Mouse (Mus musculus): ENCODE measurements around the gene Myo10. TPM values are rescaled to one million over a fixed set of nuclear protein-coding genes. Genes with fewer than 3 reads are reported as not detected.

Gene Myo10
- polyA plus RNA-seq, 1 experiment from 2014 or later = 25.8 TPM

- H3K27ac ChIP-seq = no peak overlapping the region
- 77% methylated on average over 4 of the region's 4 CpGs for WGBS
- TF ChIP-seq CTCF (IDR thresholded peaks at IDR 0.05; ENCODE audit: low read depth) = no peak
Measured at GRCm38 (mm10) chr15:25679616-25680015, 57.3 kb downstream of the Myo10 start.

GRCm38 (mm10) chr15:25680269-25680818 lies 58.0 kb downstream of the Myo10 start:
- peaks cover 18% of the 10 kb centered on the region; the same call in 1 of the 2 replicates for H3K4me1 ChIP-seq (replicated peaks; ENCODE audit: insufficient read depth, low read length)
- TF ChIP-seq CTCF (IDR thresholded peaks at IDR 0.05; ENCODE audit: low read depth) = no peak
- no peaks in the 10 kb centered on the region for H3K27me3 ChIP-seq (ENCODE audit: insufficient read depth, low read length)
- no peak overlapping the region for H3K9ac ChIP-seq (ENCODE audit: low read depth, low read length)
- H3K9me3 ChIP-seq (replicated peaks; ENCODE audit: low read length) = no peaks in the 10 kb centered on the region
- H3K4me2 ChIP-seq (ENCODE audit: low read length) = no peak overlapping the region
- H3K36me3 ChIP-seq (ENCODE audit: insufficient read depth, low read length) = no peaks in the 10 kb centered on the region
- DNase-seq (ENCODE audit: low spot score) (peak; percentile 49), ATAC-seq (replicated peaks; ENCODE audit: low FRiP score, low read depth) (no peak)
- H3K27ac ChIP-seq = no peak overlapping the region
- WGBS = 37% methylated on average over 10 of the region's 10 CpGs
- H3K4me3 ChIP-seq (replicated peaks; ENCODE audit: low read depth, low read length) = no peak overlapping the region

More at GRCm38 (mm10) chr15:25679616-25680015, 57.3 kb downstream of the Myo10 start:
- ATAC-seq (replicated peaks; ENCODE audit: low FRiP score, low read depth) = no peak
- Histone ChIP-seq H3K4me1 (replicated peaks; ENCODE audit: insufficient read depth, low read length) (peaks cover 18% of the 10 kb centered on the region; the same call in 1 of the 2 replicates), H3K9ac (ENCODE audit: low read depth, low read length) (no peak overlapping the region), H3K27me3 (ENCODE audit: insufficient read depth, low read length) (no peaks in the 10 kb centered on the region), H3K36me3 (ENCODE audit: insufficient read depth, low read length) (no peaks in the 10 kb centered on the region), H3K4me2 (ENCODE audit: low read length) (no peak overlapping the region), H3K9me3 (replicated peaks; ENCODE audit: low read length) (no peaks in the 10 kb centered on the region), H3K4me3 (replicated peaks; ENCODE audit: low read depth, low read length) (no peak overlapping the region)
- no peak for DNase-seq (ENCODE audit: low spot score)

- Histone ChIP-seq H3K4me3 (replicated peaks; ENCODE audit: low read depth, low read length) (no peak overlapping the region), H3K9ac (ENCODE audit: low read depth, low read length) (no peak overlapping the region), H3K27me3 (ENCODE audit: insufficient read depth, low read length) (no peaks in the 10 kb centered on the region), H3K4me2 (ENCODE audit: low read length) (no peak overlapping the region), H3K9me3 (replicated peaks; ENCODE audit: low read length) (no peaks in the 10 kb centered on the region), H3K4me1 (replicated peaks; ENCODE audit: insufficient read depth, low read length) (peaks cover 18% of the 10 kb centered on the region; the same call in 1 of the 2 replicates), H3K36me3 (ENCODE audit: insufficient read depth, low read length) (no peaks in the 10 kb centered on the region), H3K27ac (no peak overlapping the region)
- no peak for ATAC-seq (replicated peaks; ENCODE audit: low FRiP score, low read depth)
- TF ChIP-seq CTCF (IDR thresholded peaks at IDR 0.05; ENCODE audit: low read depth) = no peak
- DNase-seq (ENCODE audit: low spot score) = peak; percentile 65
- 43% methylated on average over 13 of the region's 13 CpGs for WGBS
Measured at GRCm38 (mm10) chr15:25682953-25683507, 60.7 kb downstream of the Myo10 start.

- H3K4me1 ChIP-seq (replicated peaks; ENCODE audit: insufficient read depth, low read length) = peaks cover 15% of the 10 kb centered on the region
- no peak for TF ChIP-seq CTCF (IDR thresholded peaks at IDR 0.05; ENCODE audit: low read depth)
- no peak overlapping the region for H3K9ac ChIP-seq (ENCODE audit: low read depth, low read length)
- DNase-seq (ENCODE audit: low spot score) (no peak), ATAC-seq (replicated peaks; ENCODE audit: low FRiP score, low read depth) (no peak; the same call in 1 of the 2 replicates)
- peak overlapping the region; percentile 14; the same call in 1 of the 2 replicates for H3K27ac ChIP-seq
- no peaks in the 10 kb centered on the region for H3K27me3 ChIP-seq (ENCODE audit: insufficient read depth, low read length)
- no peak overlapping the region for H3K4me3 ChIP-seq (replicated peaks; ENCODE audit: low read depth, low read length)
- H3K9me3 ChIP-seq (replicated peaks; ENCODE audit: low read length) = no peaks in the 10 kb centered on the region
- H3K4me2 ChIP-seq (ENCODE audit: low read length) = no peak overlapping the region
- H3K36me3 ChIP-seq (ENCODE audit: insufficient read depth, low read length) = no peaks in the 10 kb centered on the region
- 46% methylated on average over 9 of the region's 9 CpGs for WGBS
Measured at GRCm38 (mm10) chr15:25685186-25685585, 62.9 kb downstream of the Myo10 start.

- Histone ChIP-seq H3K4me3 (replicated peaks; ENCODE audit: low read depth, low read length) (no peak overlapping the region), H3K9ac (ENCODE audit: low read depth, low read length) (no peak overlapping the region), H3K27me3 (ENCODE audit: insufficient read depth, low read length) (no peaks in the 10 kb centered on the region), H3K9me3 (replicated peaks; ENCODE audit: low read length) (no peaks in the 10 kb centered on the region), H3K4me2 (ENCODE audit: low read length) (no peak overlapping the region), H3K27ac (peak overlapping the region; percentile 68), H3K4me1 (replicated peaks; ENCODE audit: insufficient read depth, low read length) (peaks cover 25% of the 10 kb centered on the region), H3K36me3 (ENCODE audit: insufficient read depth, low read length) (no peaks in the 10 kb centered on the region)
- DNase-seq (ENCODE audit: low spot score) = peak; percentile 75
- ATAC-seq (replicated peaks; ENCODE audit: low FRiP score, low read depth) = peak; percentile 91
- no peak for TF ChIP-seq CTCF (IDR thresholded peaks at IDR 0.05; ENCODE audit: low read depth)
- 33% methylated on average over 9 of the region's 9 CpGs for WGBS
Measured at GRCm38 (mm10) chr15:25688424-25689283, 66.3 kb downstream of the Myo10 start.

- WGBS = 55% methylated on average over 8 of the region's 8 CpGs
- Histone ChIP-seq H3K27ac (peak overlapping the region; percentile 68; the same call in 1 of the 2 replicates), H3K9me3 (replicated peaks; ENCODE audit: low read length) (no peaks in the 10 kb centered on the region), H3K4me3 (replicated peaks; ENCODE audit: low read depth, low read length) (no peak overlapping the region), H3K4me1 (replicated peaks; ENCODE audit: insufficient read depth, low read length) (peaks cover 29% of the 10 kb centered on the region), H3K4me2 (ENCODE audit: low read length) (no peak overlapping the region), H3K9ac (ENCODE audit: low read depth, low read length) (no peak overlapping the region), H3K27me3 (ENCODE audit: insufficient read depth, low read length) (no peaks in the 10 kb centered on the region), H3K36me3 (ENCODE audit: insufficient read depth, low read length) (no peaks in the 10 kb centered on the region)
- TF ChIP-seq CTCF (IDR thresholded peaks at IDR 0.05; ENCODE audit: low read depth) = no peak
- DNase-seq (ENCODE audit: low spot score) (no peak), ATAC-seq (replicated peaks; ENCODE audit: low FRiP score, low read depth) (peak; percentile 50; the same call in 1 of the 2 replicates)
Measured at GRCm38 (mm10) chr15:25689477-25689876, 67.2 kb downstream of the Myo10 start.
